Mouse (Mus musculus): ENCODE data around the gene Srcap. TPM values are rescaled to one million over a fixed set of nuclear protein-coding genes. Genes with fewer than 3 reads are reported as not detected.

Gene Srcap
- polyA plus RNA-seq, 1 experiment, result 106 TPM

DNA sequence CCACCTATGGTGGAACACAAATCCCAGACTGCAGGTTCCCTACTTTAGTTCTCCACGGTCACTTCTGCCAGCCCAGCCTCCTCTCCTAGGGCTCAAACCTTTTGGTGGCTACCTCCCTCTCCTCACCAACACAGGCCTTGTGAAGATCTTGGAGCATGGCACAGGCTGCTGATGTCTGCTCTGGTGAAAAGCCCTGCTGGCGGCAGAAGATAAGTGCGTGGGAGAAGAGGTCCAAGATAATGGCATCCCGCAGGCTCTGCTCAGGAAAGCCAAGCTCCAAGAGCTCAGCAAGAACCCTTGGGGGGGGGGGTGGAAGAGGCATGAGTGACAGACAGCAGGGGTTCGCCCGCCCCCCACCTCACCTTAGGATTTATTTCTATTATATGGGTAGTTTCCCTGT, 74.4 kb downstream of the Srcap start:
- H3K9ac ChIP-seq (ENCODE audit: low read depth, poor library complexity, severe bottlenecking), result no peak overlapping the region
- H3K4me3 ChIP-seq (ENCODE audit: low read depth, low read length), result no peak overlapping the region
- no peak overlapping the region for H3K27ac ChIP-seq (ENCODE audit: insufficient read depth, low read length)
- H3K4me1 ChIP-seq (ENCODE audit: control insufficient read depth, insufficient read depth, low read length), result no peaks in the 10 kb centered on the region
- H3K9me3 ChIP-seq (replicated peaks; ENCODE audit: control insufficient read depth, insufficient read depth, low read length, poor library complexity, severe bottlenecking), result no peaks in the 10 kb centered on the region
- H3K36me3 ChIP-seq (ENCODE audit: control insufficient read depth, insufficient read depth, low read length, poor library complexity, severe bottlenecking), result peaks cover 20% of the 10 kb centered on the region
- TF ChIP-seq EP300 (IDR thresholded peaks at IDR 0.05; ENCODE audit: insufficient read depth, low read depth, low read length) (no peak), POLR2A (IDR thresholded peaks at IDR 0.05; ENCODE audit: insufficient read depth, low read length) (no peak), CTCF (IDR thresholded peaks at IDR 0.05; ENCODE audit: low read depth, low read length) (no peak)
- no peaks in the 10 kb centered on the region for H3K27me3 ChIP-seq (ENCODE audit: control insufficient read depth, insufficient read depth, low read length, poor library complexity, severe bottlenecking)

DNA sequence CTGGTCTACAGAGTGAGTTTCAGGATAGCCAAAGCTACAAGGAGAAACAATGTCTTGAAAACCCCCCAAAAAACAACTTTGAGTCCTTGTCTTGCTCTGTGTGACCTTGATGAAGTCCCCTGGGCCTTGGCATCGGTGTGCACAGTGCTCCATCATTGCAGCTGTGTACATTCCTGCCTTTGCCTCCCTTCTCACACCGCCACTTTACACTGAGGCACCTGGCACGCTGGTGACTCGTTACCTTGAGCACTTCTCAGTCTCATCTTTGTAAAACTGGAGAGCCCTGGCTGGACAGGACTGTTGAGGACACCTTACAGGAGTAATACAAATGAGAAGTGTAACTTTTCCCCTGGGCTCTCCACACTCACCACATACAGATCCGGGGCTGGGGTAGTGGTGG, 75.4 kb downstream of the Srcap start:
- peak overlapping the region; percentile 28; the same call in 1 of the 2 replicates for H3K9ac ChIP-seq (ENCODE audit: low read depth, poor library complexity, severe bottlenecking)

DNA sequence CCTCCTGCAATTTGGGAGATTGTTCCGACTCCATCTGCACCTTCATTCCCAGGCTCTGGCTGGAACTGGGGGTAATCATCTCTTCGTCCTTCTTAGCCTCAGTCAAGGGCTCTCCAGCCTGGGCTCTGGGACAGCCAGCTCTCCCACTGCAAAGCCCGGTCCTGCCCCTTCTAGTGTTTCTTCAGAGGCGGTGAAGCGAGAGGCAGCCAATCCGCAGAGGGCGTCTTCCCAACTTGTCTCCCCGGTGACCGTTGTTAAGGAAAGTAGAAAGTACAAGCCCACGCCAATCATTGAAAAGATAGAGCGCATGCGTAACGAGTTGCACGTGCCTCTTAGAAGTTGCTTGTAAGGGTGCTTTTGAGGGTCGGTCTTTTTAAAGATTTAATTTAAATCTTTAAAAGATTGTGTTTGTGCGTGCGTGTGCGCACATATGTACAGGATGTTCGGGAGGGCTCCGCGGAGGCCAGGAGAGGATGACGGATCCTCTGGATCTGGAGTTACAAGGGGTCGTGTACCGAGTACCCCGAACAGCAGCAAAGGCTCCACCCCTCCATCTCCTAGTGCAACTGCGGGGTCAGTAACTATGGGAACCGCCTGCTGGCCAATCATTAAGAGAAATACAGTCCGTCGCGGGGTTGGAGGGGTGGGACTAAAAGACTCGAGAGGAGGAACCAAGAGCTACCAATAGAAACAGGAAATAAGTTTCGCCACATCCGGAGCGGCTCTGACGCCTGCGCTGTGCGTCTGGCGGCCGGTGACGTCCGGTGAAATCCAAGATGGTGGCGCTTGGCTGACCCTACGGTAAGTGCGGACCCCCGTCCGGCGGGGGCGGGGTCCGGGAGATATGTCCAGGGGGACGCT, 76.5 kb downstream of the Srcap start, which contains the start of the genes Ccdc189 and Rnf40:
TSS of gene Ccdc189 (minus strand) at position 585 of the 861 bp plus-strand sequence.
TSS of gene Rnf40 (plus strand) at position 757 of the 861 bp plus-strand sequence.
- H3K27me3 ChIP-seq (ENCODE audit: control insufficient read depth, insufficient read depth, low read length, poor library complexity, severe bottlenecking), result no peaks in the 10 kb centered on the region
- H3K27ac ChIP-seq (ENCODE audit: insufficient read depth, low read length), result no peak within 1 kb of the TSS
- H3K9me3 ChIP-seq (replicated peaks; ENCODE audit: control insufficient read depth, insufficient read depth, low read length, poor library complexity, severe bottlenecking), result no peaks in the 10 kb centered on the region
- TF ChIP-seq EP300 (IDR thresholded peaks at IDR 0.05; ENCODE audit: insufficient read depth, low read depth, low read length) (0 out of 2 replicates have a peak, but pooled peaks have one; percentile 10), CTCF (IDR thresholded peaks at IDR 0.05; ENCODE audit: low read depth, low read length) (no peak), POLR2A (IDR thresholded peaks at IDR 0.05; ENCODE audit: insufficient read depth, low read length) (peak; percentile 28)
- H3K9ac ChIP-seq (ENCODE audit: low read depth, poor library complexity, severe bottlenecking), result peak within 1 kb of the TSS; percentile 90
- H3K36me3 ChIP-seq (ENCODE audit: control insufficient read depth, insufficient read depth, low read length, poor library complexity, severe bottlenecking), result peaks cover 23% of the 10 kb centered on the region
- H3K4me1 ChIP-seq (ENCODE audit: control insufficient read depth, insufficient read depth, low read length), result no peaks in the 10 kb centered on the region
- peak within 1 kb of the TSS; percentile 95 for H3K4me3 ChIP-seq (ENCODE audit: low read depth, low read length)

More for the DNA sequence above, 75.4 kb downstream of the Srcap start:
- H3K27ac ChIP-seq (ENCODE audit: insufficient read depth, low read length), result no peak overlapping the region
- no peaks in the 10 kb centered on the region for H3K9me3 ChIP-seq (replicated peaks; ENCODE audit: control insufficient read depth, insufficient read depth, low read length, poor library complexity, severe bottlenecking)
- H3K36me3 ChIP-seq (ENCODE audit: control insufficient read depth, insufficient read depth, low read length, poor library complexity, severe bottlenecking), result peaks cover 22% of the 10 kb centered on the region
- H3K4me3 ChIP-seq (ENCODE audit: low read depth, low read length), result no peak overlapping the region
- TF ChIP-seq EP300 (IDR thresholded peaks at IDR 0.05; ENCODE audit: insufficient read depth, low read depth, low read length) (no peak), CTCF (IDR thresholded peaks at IDR 0.05; ENCODE audit: low read depth, low read length) (no peak), POLR2A (IDR thresholded peaks at IDR 0.05; ENCODE audit: insufficient read depth, low read length) (no peak)
- no peaks in the 10 kb centered on the region for H3K4me1 ChIP-seq (ENCODE audit: control insufficient read depth, insufficient read depth, low read length)
- H3K27me3 ChIP-seq (ENCODE audit: control insufficient read depth, insufficient read depth, low read length, poor library complexity, severe bottlenecking), result no peaks in the 10 kb centered on the region

DNA sequence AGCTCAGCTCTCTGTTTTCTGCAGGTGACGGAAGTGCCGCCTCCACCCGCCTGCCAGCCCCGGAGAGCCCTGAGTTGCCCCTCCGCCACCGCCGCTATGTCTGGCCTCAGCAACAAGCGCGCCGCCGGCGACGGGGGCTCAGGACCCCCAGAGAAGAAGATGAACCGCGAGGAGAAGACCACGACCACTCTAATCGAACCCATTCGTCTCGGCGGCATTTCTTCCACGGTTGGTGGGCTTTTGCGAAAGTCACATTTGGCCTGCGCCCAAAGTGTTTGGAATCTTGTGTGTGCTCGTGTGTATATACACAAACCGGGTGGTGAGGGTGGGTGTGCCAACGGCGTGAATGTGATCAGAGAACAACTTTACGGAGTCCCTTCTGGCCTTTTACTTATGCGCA, 77.1 kb downstream of the Srcap start:
- peaks cover 24% of the 10 kb centered on the region for H3K36me3 ChIP-seq (ENCODE audit: control insufficient read depth, insufficient read depth, low read length, poor library complexity, severe bottlenecking)
- H3K27ac ChIP-seq (ENCODE audit: insufficient read depth, low read length), result no peak overlapping the region

DNA sequence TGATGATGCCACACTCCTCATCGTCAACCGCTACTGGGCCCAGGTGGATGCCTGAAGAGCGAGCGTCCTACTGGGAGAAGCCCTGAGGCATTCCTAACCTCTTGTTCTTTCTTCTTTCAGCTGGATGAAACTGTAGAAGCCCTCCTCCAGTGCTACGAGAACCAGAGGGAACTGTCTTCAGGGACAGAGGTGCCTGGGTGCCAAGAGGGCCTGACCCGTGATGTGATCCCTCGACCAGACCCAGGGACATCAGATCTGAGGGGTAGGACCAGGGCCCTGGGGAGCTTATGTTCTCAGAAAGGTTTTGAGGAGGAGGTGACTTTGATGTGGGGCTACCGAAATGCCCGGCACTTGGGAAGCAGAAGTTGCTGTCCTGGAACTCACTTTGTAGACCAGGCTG, 77.9 kb downstream of the Srcap start:
- peak overlapping the region; percentile 95 for H3K4me3 ChIP-seq (ENCODE audit: low read depth, low read length)
- TF ChIP-seq EP300 (IDR thresholded peaks at IDR 0.05; ENCODE audit: insufficient read depth, low read depth, low read length), result no peak
- TF ChIP-seq CTCF (IDR thresholded peaks at IDR 0.05; ENCODE audit: low read depth, low read length), result no peak
- no peak for TF ChIP-seq POLR2A (IDR thresholded peaks at IDR 0.05; ENCODE audit: insufficient read depth, low read length)
- no peaks in the 10 kb centered on the region for H3K27me3 ChIP-seq (ENCODE audit: control insufficient read depth, insufficient read depth, low read length, poor library complexity, severe bottlenecking)
- peak overlapping the region; percentile 90; the same call in 1 of the 2 replicates for H3K9ac ChIP-seq (ENCODE audit: low read depth, poor library complexity, severe bottlenecking)
- no peaks in the 10 kb centered on the region for H3K9me3 ChIP-seq (replicated peaks; ENCODE audit: control insufficient read depth, insufficient read depth, low read length, poor library complexity, severe bottlenecking)
- no peak overlapping the region for H3K27ac ChIP-seq (ENCODE audit: insufficient read depth, low read length)
- no peaks in the 10 kb centered on the region for H3K4me1 ChIP-seq (ENCODE audit: control insufficient read depth, insufficient read depth, low read length)
- H3K36me3 ChIP-seq (ENCODE audit: control insufficient read depth, insufficient read depth, low read length, poor library complexity, severe bottlenecking), result peaks cover 31% of the 10 kb centered on the region

More for the DNA sequence above, 77.1 kb downstream of the Srcap start:
- H3K4me3 ChIP-seq (ENCODE audit: low read depth, low read length), result peak overlapping the region; percentile 95
- no peaks in the 10 kb centered on the region for H3K9me3 ChIP-seq (replicated peaks; ENCODE audit: control insufficient read depth, insufficient read depth, low read length, poor library complexity, severe bottlenecking)
- H3K4me1 ChIP-seq (ENCODE audit: control insufficient read depth, insufficient read depth, low read length), result no peaks in the 10 kb centered on the region
- H3K27me3 ChIP-seq (ENCODE audit: control insufficient read depth, insufficient read depth, low read length, poor library complexity, severe bottlenecking), result no peaks in the 10 kb centered on the region
- peak overlapping the region; percentile 90 for H3K9ac ChIP-seq (ENCODE audit: low read depth, poor library complexity, severe bottlenecking)
- TF ChIP-seq EP300 (IDR thresholded peaks at IDR 0.05; ENCODE audit: insufficient read depth, low read depth, low read length) (no peak), POLR2A (IDR thresholded peaks at IDR 0.05; ENCODE audit: insufficient read depth, low read length) (no peak), CTCF (IDR thresholded peaks at IDR 0.05; ENCODE audit: low read depth, low read length) (no peak)

DNA sequence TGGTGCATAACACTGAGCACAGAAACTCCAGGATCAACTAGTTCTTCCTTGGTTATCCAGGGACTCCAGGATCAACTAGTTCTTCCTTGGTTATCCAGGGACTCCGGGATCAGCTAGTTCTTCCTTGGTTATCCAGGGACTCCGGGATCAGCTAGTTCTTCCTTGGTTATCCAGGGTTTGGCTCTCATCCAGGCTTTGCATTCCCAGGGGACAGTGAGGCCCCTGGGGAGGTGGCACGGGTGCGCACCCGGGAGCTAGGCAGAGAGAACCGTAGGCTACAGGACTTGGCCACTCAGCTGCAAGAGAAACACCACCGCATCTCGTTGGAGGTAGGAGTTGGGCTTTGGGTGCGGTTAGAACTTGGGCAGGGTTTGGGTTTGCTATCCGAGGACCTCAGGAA, 79.3 kb downstream of the Srcap start:
- TF ChIP-seq POLR2A (IDR thresholded peaks at IDR 0.05; ENCODE audit: insufficient read depth, low read length) (no peak), EP300 (IDR thresholded peaks at IDR 0.05; ENCODE audit: insufficient read depth, low read depth, low read length) (no peak), CTCF (IDR thresholded peaks at IDR 0.05; ENCODE audit: low read depth, low read length) (no peak)
- no peaks in the 10 kb centered on the region for H3K27me3 ChIP-seq (ENCODE audit: control insufficient read depth, insufficient read depth, low read length, poor library complexity, severe bottlenecking)
- H3K36me3 ChIP-seq (ENCODE audit: control insufficient read depth, insufficient read depth, low read length, poor library complexity, severe bottlenecking), result peaks cover 45% of the 10 kb centered on the region

More for the DNA sequence above, 79.3 kb downstream of the Srcap start:
- Histone ChIP-seq H3K9me3 (replicated peaks; ENCODE audit: control insufficient read depth, insufficient read depth, low read length, poor library complexity, severe bottlenecking) (no peaks in the 10 kb centered on the region), H3K9ac (ENCODE audit: low read depth, poor library complexity, severe bottlenecking) (no peak overlapping the region), H3K4me1 (ENCODE audit: control insufficient read depth, insufficient read depth, low read length) (no peaks in the 10 kb centered on the region), H3K4me3 (ENCODE audit: low read depth, low read length) (no peak overlapping the region), H3K27ac (ENCODE audit: insufficient read depth, low read length) (no peak overlapping the region)
